Mouse (Mus musculus) forebrain, embryonic 11.5 days (tissue): Measurements from ENCODE around the gene Mocs3. TPM values are rescaled to one million over a fixed set of nuclear protein-coding genes. Genes with fewer than 3 reads are reported as not detected.

Source experiments
- ATAC-seq: fragments of 200-750 bp; cut with Nextera tagmentation; replicated peaks from 2 replicates; pipeline ENCODE4 v1.8.0; 2017; ENCODE audit warnings: moderate TSS enrichment; ENCODE audit not compliant: low FRiP score
- DNase-seq: peaks from one replicate; pipeline ENCODE4 v3.0.0-alpha.2; 2017; ENCODE audit warnings: low spot score
- H3K27ac ChIP-seq: fragments of 300-500 bp; sonication (generic); 2 replicates; pipeline ENCODE4 v1.5.1; 2014; ENCODE audit warnings: low read depth, low read length
- H3K27me3 ChIP-seq: fragments of 300-500 bp; sonication (generic); 2 replicates; pipeline ENCODE4 v1.6.1; 2014; ENCODE audit warnings: mild to moderate bottlenecking, low read length, mixed read lengths; ENCODE audit not compliant: control insufficient read depth, insufficient read depth
- H3K36me3 ChIP-seq: fragments of 300-500 bp; sonication (generic); 2 replicates; pipeline ENCODE4 v1.6.1; 2014; ENCODE audit warnings: mild to moderate bottlenecking, low read length, moderate library complexity, mixed read lengths; ENCODE audit not compliant: control insufficient read depth, insufficient read depth
- H3K4me1 ChIP-seq: fragments of 300-500 bp; sonication (generic); replicated peaks from 2 replicates; pipeline ENCODE4 v1.6.1; 2014; ENCODE audit warnings: low read length, mixed read lengths; ENCODE audit not compliant: control insufficient read depth, insufficient read depth
- H3K4me2 ChIP-seq: fragments of 300-500 bp; sonication (generic); 2 replicates; pipeline ENCODE4 v1.6.1; 2014; ENCODE audit warnings: low read depth, mild to moderate bottlenecking, low read length, moderate library complexity, mixed read lengths; ENCODE audit not compliant: severe bottlenecking
- H3K4me3 ChIP-seq: fragments of 300-500 bp; sonication (generic); 2 replicates; pipeline ENCODE4 v1.5.1; 2014; ENCODE audit warnings: low read depth, low read length
- H3K9ac ChIP-seq: fragments of 300-500 bp; sonication (generic); 2 replicates; pipeline ENCODE4 v1.6.1; 2014; ENCODE audit warnings: low read length
- H3K9me3 ChIP-seq: fragments of 300-500 bp; sonication (generic); 2 replicates; pipeline ENCODE4 v1.6.1; 2016; ENCODE audit warnings: low read length, mixed read lengths; ENCODE audit not compliant: control insufficient read depth
- WGBS: fragments of 180-500 bp; shearing (Covaris S2); extraction: QIAGEN DNeasy Blood & Tissue Kit; methylation state at CpG from one replicate; pipeline ENCODE4 v1.1.7; 2014; 5-methylcytosine and 5-hydroxymethylcytosine counted together
- polyA plus RNA-seq: library from polyadenylated mRNA; unstranded; fragments of >200 nt; fragmentation: Nextera tagmentation; extraction: Ambion mirVana; gene quantifications from 2 replicates; pipeline ENCODE4 v1.2.1, GENCODE M21; 2014

Mocs3 gene
- polyA plus RNA-seq = 8.5 and 9.1 TPM in 2 replicates

GRCm38 (mm10) chr2:168230026-168230728, at the start of gene Mocs3, which contains the start of the genes Gm20716 and Dpm1:
Mocs3 (plus strand) TSS chr2:168230622.
Gm20716 (minus strand) TSS chr2:168230364.
Dpm1 (minus strand) TSS chr2:168230591.
- peak within 1 kb of the TSS; percentile 97 for H3K4me2 ChIP-seq
- H3K4me3 ChIP-seq = peak within 1 kb of the TSS; percentile 100
- under 1% methylated on average over 67 of the region's 73 CpGs for WGBS
- H3K9ac ChIP-seq = peak within 1 kb of the TSS; percentile 73
- DNase-seq = peak; percentile 89
- H3K9me3 ChIP-seq = no peaks in the 10 kb centered on the region
- peaks cover 13% of the 10 kb centered on the region for H3K4me1 ChIP-seq
- no peaks in the 10 kb centered on the region for H3K27me3 ChIP-seq
- no peaks in the 10 kb centered on the region; the same call in 1 of the 2 replicates for H3K36me3 ChIP-seq
- peak within 1 kb of the TSS; percentile 85; the same call in 1 of the 2 replicates for H3K27ac ChIP-seq
- peak; percentile 83 for ATAC-seq

DNA sequence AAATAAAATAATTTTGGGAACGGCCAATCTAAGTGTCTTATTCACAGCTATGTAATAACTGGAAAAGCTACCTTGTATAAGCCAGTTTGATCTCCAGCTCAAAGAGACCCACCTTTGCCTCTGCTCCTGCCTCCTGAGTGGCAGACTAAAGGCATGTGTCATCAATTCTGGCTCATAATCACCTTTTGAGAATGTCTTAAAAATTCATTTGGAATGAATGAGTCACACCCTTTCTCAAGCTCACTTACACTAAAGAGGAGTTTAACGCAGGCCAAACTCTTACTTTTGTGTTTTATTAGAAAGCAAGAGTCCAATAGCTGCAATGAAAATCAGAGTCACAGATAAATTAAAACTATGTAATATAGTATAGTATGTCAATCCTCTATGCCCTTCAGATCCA, 38.6 kb upstream of the Mocs3 start:
- peaks cover 5% of the 10 kb centered on the region; the same call in 1 of the 2 replicates for H3K36me3 ChIP-seq
- no peaks in the 10 kb centered on the region; the same call in 1 of the 2 replicates for H3K4me1 ChIP-seq
- ATAC-seq = no peak
- H3K27ac ChIP-seq = no peak overlapping the region
- H3K9me3 ChIP-seq = no peaks in the 10 kb centered on the region
- 96% methylated on average over 2 of the region's 2 CpGs for WGBS
- H3K27me3 ChIP-seq = no peaks in the 10 kb centered on the region
- no peak overlapping the region for H3K4me3 ChIP-seq
- H3K9ac ChIP-seq = no peak overlapping the region
- H3K4me2 ChIP-seq = no peak overlapping the region
- DNase-seq = no peak

- Histone ChIP-seq H3K27ac (no peak overlapping the region), H3K9ac (no peak overlapping the region), H3K4me2 (no peak overlapping the region), H3K9me3 (no peaks in the 10 kb centered on the region), H3K27me3 (no peaks in the 10 kb centered on the region), H3K4me1 (peaks cover 2% of the 10 kb centered on the region), H3K4me3 (no peak overlapping the region), H3K36me3 (0 out of 2 replicates have a peak, but pooled peaks cover 2% of the 10 kb centered on the region)
- DNase-seq (no peak), ATAC-seq (no peak)
- 78% methylated on average over 2 of the region's 2 CpGs for WGBS
Observed at GRCm38 (mm10) chr2:168193685-168194084, 36.7 kb upstream of the Mocs3 start.

GRCm38 (mm10) chr2:168195721-168196120, 34.7 kb upstream of the Mocs3 start:
- no peak overlapping the region for H3K4me3 ChIP-seq
- ATAC-seq = no peak
- DNase-seq = no peak
- peaks cover 9% of the 10 kb centered on the region for H3K4me1 ChIP-seq
- no peaks in the 10 kb centered on the region for H3K9me3 ChIP-seq
- 0 out of 2 replicates have a peak, but pooled peaks cover 2% of the 10 kb centered on the region for H3K36me3 ChIP-seq
- H3K27ac ChIP-seq = no peak overlapping the region
- no peak overlapping the region for H3K9ac ChIP-seq
- H3K27me3 ChIP-seq = no peaks in the 10 kb centered on the region
- no peak overlapping the region for H3K4me2 ChIP-seq
- WGBS = 63% methylated on average over 2 of the region's 2 CpGs

GRCm38 (mm10) chr2:168198421-168198820, 32.0 kb upstream of the Mocs3 start:
- no peak for ATAC-seq
- H3K36me3 ChIP-seq = peaks cover 4% of the 10 kb centered on the region
- no peaks in the 10 kb centered on the region for H3K9me3 ChIP-seq
- no peak for DNase-seq
- H3K27ac ChIP-seq = no peak overlapping the region
- H3K4me1 ChIP-seq = peaks cover 9% of the 10 kb centered on the region
- H3K4me2 ChIP-seq = no peak overlapping the region
- no peak overlapping the region for H3K4me3 ChIP-seq
- 92% methylated on average over 1 of the region's 1 CpGs for WGBS
- H3K9ac ChIP-seq = no peak overlapping the region
- H3K27me3 ChIP-seq = no peaks in the 10 kb centered on the region

DNA sequence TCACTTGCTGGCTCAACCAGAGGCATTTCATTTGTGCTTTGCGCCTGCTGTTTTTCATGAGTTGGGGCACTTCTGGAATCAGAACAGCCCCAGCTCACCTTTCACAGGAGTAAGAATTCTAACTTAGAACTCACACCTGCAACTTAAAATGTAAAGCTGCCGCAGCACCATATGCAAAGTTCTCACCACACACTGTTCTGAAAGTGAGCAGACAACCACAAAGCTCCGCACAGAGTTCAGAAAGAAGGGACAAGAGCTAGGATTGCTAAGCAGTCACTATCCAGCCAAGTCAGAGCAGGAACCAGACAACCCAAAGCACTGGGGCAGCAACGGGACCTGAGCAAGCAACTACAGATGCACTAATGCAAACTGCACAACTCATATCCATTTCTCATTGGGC, 30.9 kb upstream of the Mocs3 start:
- 86% methylated on average over 4 of the region's 4 CpGs for WGBS
- no peak for ATAC-seq
- DNase-seq = no peak
- H3K9ac ChIP-seq = no peak overlapping the region
- no peaks in the 10 kb centered on the region for H3K9me3 ChIP-seq
- no peaks in the 10 kb centered on the region for H3K27me3 ChIP-seq
- no peak overlapping the region for H3K4me2 ChIP-seq
- H3K36me3 ChIP-seq = peaks cover 11% of the 10 kb centered on the region
- no peak overlapping the region for H3K27ac ChIP-seq
- H3K4me1 ChIP-seq = peaks cover 13% of the 10 kb centered on the region
- H3K4me3 ChIP-seq = no peak overlapping the region

GRCm38 (mm10) chr2:168200014-168200691, 30.3 kb upstream of the Mocs3 start:
- 93% methylated on average over 5 of the region's 5 CpGs for WGBS
- H3K27ac ChIP-seq = no peak overlapping the region
- no peak overlapping the region for H3K9ac ChIP-seq
- no peaks in the 10 kb centered on the region for H3K27me3 ChIP-seq
- no peak for ATAC-seq
- no peaks in the 10 kb centered on the region for H3K9me3 ChIP-seq
- no peak overlapping the region for H3K4me2 ChIP-seq
- DNase-seq = no peak
- H3K36me3 ChIP-seq = peaks cover 12% of the 10 kb centered on the region
- H3K4me3 ChIP-seq = no peak overlapping the region
- H3K4me1 ChIP-seq = peaks cover 18% of the 10 kb centered on the region

- Histone ChIP-seq H3K36me3 (peaks cover 10% of the 10 kb centered on the region), H3K27ac (no peak overlapping the region), H3K9ac (no peak overlapping the region), H3K27me3 (no peaks in the 10 kb centered on the region), H3K4me2 (peak overlapping the region; percentile 80), H3K4me3 (peak overlapping the region; percentile 100), H3K9me3 (no peaks in the 10 kb centered on the region), H3K4me1 (peaks cover 11% of the 10 kb centered on the region)
- ATAC-seq = no peak
- DNase-seq = no peak
- WGBS = 92% methylated on average over 8 of the region's 8 CpGs
Observed at GRCm38 (mm10) chr2:168204476-168204999, 25.9 kb upstream of the Mocs3 start.
